Mouse (Mus musculus) cerebellum, adult 2 months (tissue): ENCODE results near the gene Gcsh.

ENCODE experiments used
- CTCF ChIP-seq: fragments of 200-500 bp; IDR thresholded peaks from 2 replicates; pipeline ENCODE4 v1.5.1; 2011; ENCODE audit warnings: low read depth, mild to moderate bottlenecking, control low read depth, low read length, moderate library complexity, borderline replicate concordance; ENCODE audit not compliant: insufficient read depth
- POLR2A ChIP-seq: fragments of 200-500 bp; IDR thresholded peaks from 2 replicates; pipeline ENCODE4 v1.6.1; 2011; ENCODE audit warnings: low read length, control low read depth, borderline replicate concordance; ENCODE audit not compliant: insufficient read depth

- TF ChIP-seq POLR2A (no peak), CTCF (no peak)
Measured at GRCm38 (mm10) chr8:116975606-116976005, 17.7 kb downstream of the Gcsh start.
